Mouse (Mus musculus): Measurements from ENCODE around the gene Mmp20. TPM values are rescaled to one million over a fixed set of nuclear protein-coding genes. Genes with fewer than 3 reads are reported as not detected.
A peak's percentile ranks its signal among the peaks of the same experiment; 100 is the strongest.

Gene Mmp20
- 0.09 TPM in 1 of 2 replicates, not detected in the other for polyA plus RNA-seq (2015; fragmentation: Nextera tagmentation; extraction: Ambion mirVana)

- ATAC-seq: no peak
- no peaks in the 10 kb centered on the region for H3K9me3 ChIP-seq (ENCODE audit: control insufficient read depth)
- H3K27me3 ChIP-seq (replicated peaks; ENCODE audit: control insufficient read depth, insufficient read depth, low read length): 0 out of 2 replicates have a peak, but pooled peaks cover 4% of the 10 kb centered on the region
Observed at GRCm38 (mm10) chr9:7627931-7628330, at the start of gene Mmp20. Gene Mmp20 (plus strand): TSS chr9:7628231.

DNA sequence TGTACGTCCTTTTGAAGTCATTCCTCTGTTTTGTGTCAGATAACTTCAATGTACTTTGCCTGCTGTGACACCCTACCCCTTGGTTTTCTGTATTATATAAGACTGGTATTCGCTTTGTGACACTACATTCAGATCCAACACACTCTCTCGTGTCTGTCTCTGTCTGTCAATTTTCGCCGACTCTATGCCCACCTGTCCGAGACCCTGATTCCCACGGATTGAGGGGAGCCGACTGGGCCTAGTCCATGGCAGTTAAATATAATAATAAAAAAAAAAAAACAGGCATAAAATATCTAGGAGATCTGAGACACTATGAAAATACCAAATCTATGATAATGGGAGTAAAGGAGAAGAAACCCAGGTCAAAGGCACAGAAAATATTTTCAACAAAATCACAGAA, 38.0 kb upstream of the Mmp20 start:
- WGBS: 72% methylated on average over 8 of the region's 8 CpGs
- TF ChIP-seq CTCF (IDR thresholded peaks at IDR 0.05; ENCODE audit: low read depth): no peak
- no peak overlapping the region for H3K4me3 ChIP-seq (ENCODE audit: low read depth, low read length)
- H3K9ac ChIP-seq (ENCODE audit: low read depth, low read length): no peak overlapping the region
- ATAC-seq: no peak
- H3K9me3 ChIP-seq (ENCODE audit: control insufficient read depth): no peaks in the 10 kb centered on the region
- no peaks in the 10 kb centered on the region for H3K27me3 ChIP-seq (replicated peaks; ENCODE audit: control insufficient read depth, insufficient read depth, low read length)
- no peak overlapping the region for H3K4me2 ChIP-seq (replicated peaks; ENCODE audit: low read depth)
- no peaks in the 10 kb centered on the region for H3K4me1 ChIP-seq (replicated peaks; ENCODE audit: control insufficient read depth, insufficient read depth, low read length)
- no peak overlapping the region for H3K27ac ChIP-seq (ENCODE audit: low read depth, low read length)
- no peaks in the 10 kb centered on the region for H3K36me3 ChIP-seq (ENCODE audit: control insufficient read depth, insufficient read depth)

More at GRCm38 (mm10) chr9:7627931-7628330, at the start of gene Mmp20:
- Histone ChIP-seq H3K9ac (ENCODE audit: low read depth, low read length) (no peak within 1 kb of the TSS), H3K4me3 (ENCODE audit: low read depth, low read length) (no peak within 1 kb of the TSS), H3K4me2 (replicated peaks; ENCODE audit: low read depth) (no peak within 1 kb of the TSS), H3K4me1 (replicated peaks; ENCODE audit: control insufficient read depth, insufficient read depth, low read length) (no peaks in the 10 kb centered on the region), H3K27ac (ENCODE audit: low read depth, low read length) (no peak within 1 kb of the TSS), H3K36me3 (ENCODE audit: control insufficient read depth, insufficient read depth) (no peaks in the 10 kb centered on the region)
- TF ChIP-seq CTCF (IDR thresholded peaks at IDR 0.05; ENCODE audit: low read depth): no peak

- no peak overlapping the region for H3K27ac ChIP-seq (ENCODE audit: low read depth, low read length)
- H3K27me3 ChIP-seq (replicated peaks; ENCODE audit: control insufficient read depth, insufficient read depth, low read length): no peaks in the 10 kb centered on the region
- WGBS: 88% methylated on average over 3 of the region's 3 CpGs
- no peak overlapping the region for H3K9ac ChIP-seq (ENCODE audit: low read depth, low read length)
- no peaks in the 10 kb centered on the region for H3K4me1 ChIP-seq (replicated peaks; ENCODE audit: control insufficient read depth, insufficient read depth, low read length)
- no peak overlapping the region for H3K4me2 ChIP-seq (replicated peaks; ENCODE audit: low read depth)
- TF ChIP-seq CTCF (IDR thresholded peaks at IDR 0.05; ENCODE audit: low read depth): no peak
- H3K9me3 ChIP-seq (ENCODE audit: control insufficient read depth): no peaks in the 10 kb centered on the region
- H3K4me3 ChIP-seq (ENCODE audit: low read depth, low read length): no peak overlapping the region
- no peak for ATAC-seq
- no peaks in the 10 kb centered on the region for H3K36me3 ChIP-seq (ENCODE audit: control insufficient read depth, insufficient read depth)
Observed at GRCm38 (mm10) chr9:7593272-7593812, 34.7 kb upstream of the Mmp20 start.

- WGBS: 4% methylated on average over 6 of the region's 6 CpGs
- no peaks in the 10 kb centered on the region for H3K27me3 ChIP-seq (replicated peaks; ENCODE audit: control insufficient read depth, insufficient read depth, low read length)
- TF ChIP-seq CTCF (IDR thresholded peaks at IDR 0.05; ENCODE audit: low read depth): peak; percentile 99
- H3K27ac ChIP-seq (ENCODE audit: low read depth, low read length): no peak overlapping the region
- peak overlapping the region; percentile 24 for H3K4me3 ChIP-seq (ENCODE audit: low read depth, low read length)
- H3K4me2 ChIP-seq (replicated peaks; ENCODE audit: low read depth): peak overlapping the region; percentile 56
- no peak overlapping the region for H3K9ac ChIP-seq (ENCODE audit: low read depth, low read length)
- H3K9me3 ChIP-seq (ENCODE audit: control insufficient read depth): no peaks in the 10 kb centered on the region
- H3K36me3 ChIP-seq (ENCODE audit: control insufficient read depth, insufficient read depth): no peaks in the 10 kb centered on the region
- H3K4me1 ChIP-seq (replicated peaks; ENCODE audit: control insufficient read depth, insufficient read depth, low read length): no peaks in the 10 kb centered on the region
- peak; percentile 99 for ATAC-seq
Observed at GRCm38 (mm10) chr9:7594816-7595540, 33.1 kb upstream of the Mmp20 start.

DNA sequence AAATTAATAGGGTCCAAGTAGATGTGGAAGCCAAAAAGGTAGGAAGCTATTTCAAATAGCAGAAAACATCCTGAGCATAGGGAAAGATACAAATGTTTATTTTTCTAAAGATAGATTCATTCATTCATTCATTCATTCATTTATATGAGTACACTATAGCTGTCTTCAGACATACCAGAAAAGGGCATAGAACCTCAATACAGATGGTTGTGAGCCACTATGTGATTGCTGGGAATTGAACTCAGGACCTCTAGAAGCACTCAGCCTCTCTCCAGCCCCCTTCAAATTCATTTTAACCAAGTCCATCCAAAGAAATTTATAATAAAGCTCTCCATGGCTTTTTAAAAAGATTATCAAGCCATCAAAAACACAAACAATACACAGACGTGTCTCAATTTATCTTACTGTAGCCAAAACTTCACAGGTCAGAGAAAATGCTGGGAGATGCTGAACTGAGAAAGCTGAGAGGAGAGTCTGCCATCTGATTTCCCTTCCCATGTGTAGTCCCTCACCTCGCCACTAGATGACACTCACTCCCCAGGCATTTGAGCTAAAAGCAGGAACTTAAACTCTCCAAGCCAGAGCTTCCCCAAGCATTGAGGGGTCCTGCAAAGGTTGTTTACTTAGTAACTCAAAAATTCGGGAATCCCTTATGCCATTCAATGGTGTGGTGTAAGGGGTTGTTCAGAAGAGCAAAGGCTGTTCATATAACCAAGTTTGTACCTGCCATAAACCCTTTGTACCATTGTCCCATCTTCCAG, 24.9 kb upstream of the Mmp20 start:
- no peak overlapping the region for H3K27ac ChIP-seq (ENCODE audit: low read depth, low read length)
- no peaks in the 10 kb centered on the region for H3K27me3 ChIP-seq (replicated peaks; ENCODE audit: control insufficient read depth, insufficient read depth, low read length)
- H3K9me3 ChIP-seq (ENCODE audit: control insufficient read depth): no peaks in the 10 kb centered on the region
- H3K9ac ChIP-seq (ENCODE audit: low read depth, low read length): no peak overlapping the region
- H3K4me2 ChIP-seq (replicated peaks; ENCODE audit: low read depth): no peak overlapping the region
- 0% methylated on average over 3 of the region's 3 CpGs for WGBS
- TF ChIP-seq CTCF (IDR thresholded peaks at IDR 0.05; ENCODE audit: low read depth): peak; percentile 98
- ATAC-seq: no peak
- no peaks in the 10 kb centered on the region for H3K36me3 ChIP-seq (ENCODE audit: control insufficient read depth, insufficient read depth)
- H3K4me3 ChIP-seq (ENCODE audit: low read depth, low read length): no peak overlapping the region
- H3K4me1 ChIP-seq (replicated peaks; ENCODE audit: control insufficient read depth, insufficient read depth, low read length): no peaks in the 10 kb centered on the region

DNA sequence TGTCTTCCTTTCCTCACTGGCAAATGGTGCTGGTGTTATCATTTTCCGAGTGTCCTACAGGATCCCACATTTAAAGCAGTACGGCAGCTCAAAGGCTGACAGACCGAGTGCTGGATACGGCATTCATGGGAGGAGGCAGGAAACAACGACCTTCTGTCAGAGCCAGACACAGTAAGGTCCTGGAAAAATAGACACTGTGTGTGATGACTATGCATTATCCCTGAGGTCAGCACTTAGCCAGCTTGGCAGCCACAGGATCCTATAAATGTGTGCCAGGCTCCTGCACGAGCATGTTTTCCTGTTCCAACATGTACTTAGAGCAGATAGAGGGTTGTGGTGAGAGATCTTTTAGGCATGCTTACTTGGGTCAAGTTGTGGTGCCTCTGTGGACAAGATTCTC, 24.0 kb upstream of the Mmp20 start:
- Histone ChIP-seq H3K9me3 (ENCODE audit: control insufficient read depth) (no peaks in the 10 kb centered on the region), H3K9ac (ENCODE audit: low read depth, low read length) (no peak overlapping the region), H3K4me1 (replicated peaks; ENCODE audit: control insufficient read depth, insufficient read depth, low read length) (no peaks in the 10 kb centered on the region), H3K4me2 (replicated peaks; ENCODE audit: low read depth) (no peak overlapping the region), H3K36me3 (ENCODE audit: control insufficient read depth, insufficient read depth) (no peaks in the 10 kb centered on the region), H3K27me3 (replicated peaks; ENCODE audit: control insufficient read depth, insufficient read depth, low read length) (no peaks in the 10 kb centered on the region), H3K27ac (ENCODE audit: low read depth, low read length) (no peak overlapping the region), H3K4me3 (ENCODE audit: low read depth, low read length) (no peak overlapping the region)
- WGBS: 68% methylated on average over 6 of the region's 6 CpGs
- no peak for ATAC-seq
- no peak for TF ChIP-seq CTCF (IDR thresholded peaks at IDR 0.05; ENCODE audit: low read depth)

Measured in intestine, postnatal 0 days (tissue).